9 mouse cellular contexts compared by ENCODE assay signal in genomic region chr11:87629859-87630258, GRCm38 (mm10). TPM values are rescaled to one million over a fixed set of nuclear protein-coding genes. Genes with fewer than 3 reads are reported as not detected.
DNase-seq lines count a peak whose midpoint lies in the region; ATAC-seq and TF ChIP-seq lines count a peak whose summit lies in the region.
"Had no signal": no experiment of that assay in that cellular context is flagged by ENCODE, and none has a peak within 500 bp of the region (broad histone marks: within the 10 kb centered on the region; RNA-seq: fewer than 3 reads in every experiment).

No protein-coding gene starts in this region.

- H3K4me1 ChIP-seq in testis, adult 2 months (ENCODE audit: control insufficient read depth, insufficient read depth, low read length), result no peaks in the 10 kb centered on the region
- H3K4me1 ChIP-seq in liver, embryonic 11.5 days (replicated peaks; ENCODE audit: control insufficient read depth, insufficient read depth, low read length), result no peaks in the 10 kb centered on the region

- 27% methylated on average over 10 of the region's 10 CpGs for WGBS in liver, embryonic 11.5 days

- H3K4me3 ChIP-seq in testis, adult 2 months (ENCODE audit: control insufficient read depth, low read depth, low read length), result no peak overlapping the region
- no peak overlapping the region for H3K4me3 ChIP-seq in liver, embryonic 11.5 days (ENCODE audit: low read depth, low read length)
- H3K4me3 ChIP-seq: liver, embryonic 15.5 days had no signal

- no peak for TF ChIP-seq POLR2A in testis, adult 2 months (IDR thresholded peaks at IDR 0.05; ENCODE audit: control insufficient read depth, low read depth, low read length)

- TF ChIP-seq CTCF in testis, adult 2 months (IDR thresholded peaks at IDR 0.05; ENCODE audit: control insufficient read depth, insufficient read depth, insufficient replicate concordance, low read depth, low read length), result peak; percentile 57; the same call in 1 of the 2 replicates

- H3K27ac ChIP-seq in testis, adult 2 months (ENCODE audit: control insufficient read depth, insufficient read depth, low read depth, low read length), result no peak overlapping the region
- H3K27ac ChIP-seq in liver, embryonic 11.5 days (ENCODE audit: low read depth, low read length), result no peak overlapping the region
- H3K27ac ChIP-seq: liver, embryonic 15.5 days had no signal

- no peaks in the 10 kb centered on the region for H3K9me3 ChIP-seq in liver, embryonic 11.5 days (ENCODE audit: control insufficient read depth, low read length)
- H3K9me3 ChIP-seq: liver, embryonic 15.5 days had no signal

- peak; percentile 38 to 39 for DNase-seq in cerebellum, postnatal 36 days
- no peak for DNase-seq in cerebellum, adult 9-11 months
- no peak for DNase-seq in testis, postnatal 14 days (ENCODE audit: low spot score)
- DNase-seq in liver, embryonic 11.5 days (ENCODE audit: low spot score), result no peak
- peak; percentile 76 for DNase-seq in retina, embryonic 14.5 days (ENCODE audit: low spot score)

- H3K4me2 ChIP-seq in liver, embryonic 11.5 days, result no peak overlapping the region; the same call in 1 of the 2 replicates
- H3K4me2 ChIP-seq: liver, embryonic 15.5 days had no signal

- no peak overlapping the region for H3K9ac ChIP-seq in liver, embryonic 11.5 days (ENCODE audit: low read depth, low read length)
- H3K9ac ChIP-seq: liver, embryonic 15.5 days had no signal

- H3K27me3 ChIP-seq in testis, adult 2 months (ENCODE audit: control insufficient read depth, insufficient read depth, low read length), result no peaks in the 10 kb centered on the region
- no peaks in the 10 kb centered on the region for H3K27me3 ChIP-seq in liver, embryonic 11.5 days (replicated peaks; ENCODE audit: control insufficient read depth, insufficient read depth, low read length)
- H3K27me3 ChIP-seq: liver, embryonic 15.5 days had no signal

- peaks cover 2% of the 10 kb centered on the region for H3K36me3 ChIP-seq in testis, adult 2 months (ENCODE audit: control insufficient read depth, insufficient read depth, low read length)
- H3K36me3 ChIP-seq in liver, embryonic 11.5 days (ENCODE audit: control insufficient read depth, insufficient read depth, low read length), result no peaks in the 10 kb centered on the region
- H3K36me3 ChIP-seq: liver, embryonic 15.5 days had no signal

- ATAC-seq in granulocyte monocyte progenitor cell, adult 5-6 weeks (replicated peaks; ENCODE audit: poor library complexity, severe bottlenecking), result peak; percentile 74
- ATAC-seq in liver, embryonic 11.5 days (replicated peaks; ENCODE audit: low FRiP score), result peak; percentile 49; the same call in 1 of the 2 replicates
- no peak for ATAC-seq in activated CD4-positive, CD25-positive, alpha-beta regulatory T cell, adult 4 months

RNA-seq across cellular contexts. Expression of gene Hsf5, which starts 12.9 kb away (rescaled TPM):
- 89.4 and 90.3 TPM in 2 replicates for polyA plus RNA-seq in testis, adult 2 months (2012; rRNA removed)
- total RNA-seq in granulocyte monocyte progenitor cell, adult 5-6 weeks (2014; fragmentation: Nextera tagmentation), result not detected in 2 replicates
- not detected in 2 replicates for total RNA-seq in granulocyte monocyte progenitor cell, adult 5-6 weeks (2017)
- 0.08 and 0.10 TPM in 2 replicates for polyA plus RNA-seq in liver, embryonic 11.5 days (2014; fragmentation: Nextera tagmentation; extraction: Ambion mirVana)
- polyA plus RNA-seq in activated CD4-positive, CD25-positive, alpha-beta regulatory T cell, adult 4 months (2017; shearing (Covaris generic)), result under 1 TPM in 1 of 2 experiments, not detected in 1; 0.11 TPM
- polyA plus RNA-seq: liver, embryonic 15.5 days had no signal

RNA-seq across cellular contexts. Expression of gene Rnf43, which starts 32.7 kb away (rescaled TPM):
- 2.3 and 3.4 TPM in 2 replicates for polyA plus RNA-seq in testis, adult 2 months (2012; rRNA removed)
- total RNA-seq in granulocyte monocyte progenitor cell, adult 5-6 weeks (2014; fragmentation: Nextera tagmentation), result 4.5 and 16.1 TPM in 2 replicates
- 4.2 and 6.7 TPM in 2 replicates for total RNA-seq in granulocyte monocyte progenitor cell, adult 5-6 weeks (2017)
- 8.2 and 10.0 TPM in 2 replicates for polyA plus RNA-seq in liver, embryonic 11.5 days (2014; fragmentation: Nextera tagmentation; extraction: Ambion mirVana)
- polyA plus RNA-seq in activated CD4-positive, CD25-positive, alpha-beta regulatory T cell, adult 4 months (2017; shearing (Covaris generic)), result 10 to 100 TPM; 23.8 to 25.3 TPM

RNA-seq across cellular contexts. Expression of gene Mtmr4, which starts 37.9 kb away (rescaled TPM):
- polyA plus RNA-seq in testis, adult 2 months (2012; rRNA removed), result 33.6 and 33.7 TPM in 2 replicates
- 25.2 and 25.4 TPM in 2 replicates for total RNA-seq in granulocyte monocyte progenitor cell, adult 5-6 weeks (2014; fragmentation: Nextera tagmentation)
- total RNA-seq in granulocyte monocyte progenitor cell, adult 5-6 weeks (2017), result 20.3 and 22.6 TPM in 2 replicates
- 31.5 and 34.8 TPM in 2 replicates for polyA plus RNA-seq in liver, embryonic 11.5 days (2014; fragmentation: Nextera tagmentation; extraction: Ambion mirVana)
- polyA plus RNA-seq in activated CD4-positive, CD25-positive, alpha-beta regulatory T cell, adult 4 months (2017; shearing (Covaris generic)), result 10 to 100 TPM; 10.2 to 11.1 TPM

Comparison
In these comparisons a context has a peak if more than half of its experiments do, and no peak if none do; other contexts are left out.
1. DNase-seq: peak in cerebellum, postnatal 36 days (2 of 2) and retina, embryonic 14.5 days (single experiment); none in cerebellum, adult 9-11 months (single experiment), testis, postnatal 14 days (single experiment) and liver, embryonic 11.5 days (single experiment).
2. RNA of gene Hsf5, which starts 12.9 kb away (polyA plus RNA-seq): 89.4 to 90.3 TPM in testis, adult 2 months; 0.11 TPM in activated CD4-positive, CD25-positive, alpha-beta regulatory T cell, adult 4 months and 0.08 to 0.10 TPM in liver, embryonic 11.5 days; every median in the first group is over 10 times any median in the second.